Mouse (Mus musculus) A20 (cell line): ENCODE measurements at regions not wholly inside any gene's neighbourhood (a gene's known extent, or its start where the extent isn't known, plus 50 kb on each side); places are given as distances from the start of the nearest gene placed in this dataset.

Experiments used
- DNase-seq: peaks from one replicate; pipeline ENCODE4 v3.0.0-alpha.2; 2011; ENCODE audit warnings: low read depth, low spot score

DNA sequence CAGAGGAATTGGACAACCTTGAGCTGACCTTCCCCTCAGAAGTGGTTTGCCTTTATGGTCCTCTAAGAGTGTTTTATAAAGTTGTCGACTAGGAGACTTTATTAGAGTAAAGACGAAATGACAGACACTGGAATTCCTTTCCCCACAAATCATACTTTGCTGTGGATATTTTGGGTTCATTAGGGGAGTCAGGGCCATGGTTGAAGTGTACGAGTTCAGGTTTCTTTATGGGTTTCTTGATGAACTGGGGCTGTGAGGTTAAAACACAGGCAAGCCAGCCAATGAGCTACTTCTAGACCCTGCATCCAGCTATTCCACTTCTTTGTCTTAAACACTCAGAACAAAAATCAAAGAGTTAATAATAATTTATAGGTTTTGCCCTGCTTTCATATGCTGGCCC, 153.0 kb downstream of the Pax1 start:
- no peak for DNase-seq

DNA sequence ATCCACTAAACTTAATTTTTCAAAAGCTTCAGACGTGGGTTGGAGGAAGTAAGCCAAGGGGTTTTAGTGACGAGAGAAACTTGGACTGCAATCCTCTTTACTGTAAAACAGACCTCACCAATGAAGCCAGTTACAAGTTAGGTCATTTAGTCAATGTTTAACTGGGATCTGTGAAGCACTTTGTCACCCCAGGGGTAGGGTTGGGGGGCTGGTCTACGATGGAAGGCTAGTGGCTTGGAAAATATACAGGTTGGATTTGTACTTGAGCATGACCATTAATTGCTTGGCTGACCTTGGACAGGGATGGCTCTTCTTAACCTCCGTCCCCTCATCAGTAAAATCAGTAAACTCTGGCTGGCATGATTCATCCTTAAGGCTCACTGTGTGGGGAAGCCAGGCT, 142.2 kb downstream of the Pax1 start:
- no peak for DNase-seq

DNA sequence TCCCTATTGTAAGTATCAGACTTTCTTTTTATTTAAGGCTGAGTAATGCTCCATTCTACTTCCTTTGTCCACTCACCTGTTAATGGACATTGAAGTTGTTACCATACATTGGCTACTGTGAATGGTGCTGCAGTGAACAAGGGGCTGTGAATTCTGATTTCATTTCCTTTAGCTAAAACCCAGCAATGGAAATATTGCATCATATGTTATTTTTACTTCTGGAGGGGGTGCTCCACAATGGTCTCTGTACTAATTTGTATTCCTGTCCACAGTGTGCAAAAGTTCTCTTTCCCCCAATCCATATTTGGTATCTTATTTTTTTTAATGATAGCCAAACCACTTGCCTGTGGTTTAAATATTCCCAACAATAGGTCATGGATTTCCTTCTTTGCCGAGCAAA, 137.0 kb downstream of the Pax1 start:
- no peak for DNase-seq

GRCm38 (mm10) chr2:147455932-147456331, 94.2 kb downstream of the Pax1 start:
- no peak for DNase-seq

GRCm38 (mm10) chr2:147454362-147455257, 92.9 kb downstream of the Pax1 start:
- no peak for DNase-seq
